Mouse (Mus musculus) embryonic fibroblast, embryonic 13.5 days (primary cell): ENCODE measurements at regions not wholly inside any gene's neighbourhood (a gene's known extent, or its start where the extent isn't known, plus 50 kb on each side); places are given as distances from the start of the nearest gene placed in this dataset.

ENCODE experiments used
- CTCF ChIP-seq: IDR thresholded peaks from 2 replicates; pipeline ENCODE4 v1.5.1; 2011; ENCODE audit warnings: mild to moderate bottlenecking, control low read depth, low read length, moderate library complexity, borderline replicate concordance; ENCODE audit not compliant: insufficient read depth
- POLR2A ChIP-seq: IDR thresholded peaks from 2 replicates; pipeline ENCODE4 v1.6.1; 2011; ENCODE audit warnings: low read depth, mild to moderate bottlenecking, control low read depth, low read length, moderate library complexity

DNA sequence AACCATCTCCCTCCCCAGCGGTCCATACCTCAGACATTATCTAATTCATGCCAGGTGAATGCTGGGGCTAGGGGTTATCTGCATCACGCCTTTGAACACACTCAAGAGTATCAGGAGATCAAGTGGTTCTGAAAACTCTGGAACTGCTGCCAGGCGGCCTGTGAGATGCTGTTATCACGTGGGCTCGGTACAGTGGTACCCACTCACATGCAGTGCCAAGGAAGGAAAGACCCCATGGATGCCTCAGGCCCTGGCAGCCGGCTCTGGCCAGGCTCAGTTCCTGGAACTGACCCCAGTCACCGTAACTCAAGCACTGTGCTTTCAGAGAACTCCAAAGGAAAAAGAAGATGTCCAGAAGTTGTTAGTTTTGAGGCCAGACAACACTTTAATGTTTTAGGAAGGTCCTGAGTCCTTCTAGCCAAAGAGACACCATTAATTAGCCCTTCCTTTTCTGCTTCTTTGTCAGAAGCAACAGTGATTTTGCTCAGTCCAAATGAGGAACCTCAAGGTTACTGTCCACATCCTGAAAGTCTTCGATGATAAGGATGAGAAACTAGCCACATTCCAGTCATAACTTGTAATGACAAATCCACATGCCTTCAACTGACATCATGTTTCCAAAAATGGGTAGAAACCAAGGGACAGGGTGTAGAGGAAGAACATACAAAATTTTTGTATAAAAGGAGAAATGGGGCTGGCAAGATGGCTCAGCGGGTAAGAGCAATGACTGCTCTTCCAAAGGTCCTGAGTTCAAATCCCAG, 126.1 kb downstream of the Zbtb18 start:
- TF ChIP-seq POLR2A, result no peak
- no peak for TF ChIP-seq CTCF
